ENCODE assay signal across 19 mouse cellular contexts in genomic region chr6:135092798-135093470, GRCm38 (mm10). TPM values are rescaled to one million over a fixed set of nuclear protein-coding genes. Genes with fewer than 3 reads are reported as not detected.
A peak's percentile ranks its signal among the peaks of the same experiment; 100 is the strongest.
DNase-seq lines count a peak whose midpoint lies in the region; ATAC-seq and TF ChIP-seq lines count a peak whose summit lies in the region.
"Had no signal": no experiment of that assay in that cellular context is flagged by ENCODE, and none has a peak within 500 bp of the region (broad histone marks: within the 10 kb centered on the region; RNA-seq: fewer than 3 reads in every experiment).

No protein-coding gene starts in this region.

- H3K9me3 ChIP-seq in midbrain, embryonic 14.5 days (ENCODE audit: control insufficient read depth, low read length) = no peaks in the 10 kb centered on the region
- H3K9me3 ChIP-seq in midbrain, embryonic 10.5 days (replicated peaks) = no peaks in the 10 kb centered on the region
- H3K9me3 ChIP-seq: embryonic facial prominence, embryonic 12.5 days; heart, embryonic 10.5 days; midbrain, embryonic 12.5 days; neural tube, embryonic 12.5 days had no signal

- no peak for DNase-seq in midbrain, embryonic 14.5 days
- DNase-seq in midbrain, embryonic 10.5 days (ENCODE audit: low spot score) = no peak
- DNase-seq in frontal cortex, adult 2 months (ENCODE audit: extremely low spot score in 1 of 2, low spot score in 1 of 2) = peak; percentile 58 to 77
- DNase-seq in layer of hippocampus, postnatal 36 days = peak; percentile 57 to 70
- DNase-seq in right cerebral cortex, postnatal 36 days (ENCODE audit: low spot score in 2 of 2) = peak; percentile 29 to 63
- DNase-seq in heart, postnatal 4 days = no peak
- DNase-seq in gastrocnemius, postnatal 25 days = no peak
- DNase-seq in thymus, adult 2 months = no peak
- DNase-seq: adrenal gland, adult 8-10 months; cerebellum, adult 9-10 months had no signal

- no peak for TF ChIP-seq POLR2A in thymus, adult 2 months (IDR thresholded peaks at IDR 0.05; ENCODE audit: control insufficient read depth, extremely low read depth, insufficient read depth, low read length, poor library complexity)

- no peak for TF ChIP-seq CTCF in thymus, adult 2 months (IDR thresholded peaks at IDR 0.05; ENCODE audit: borderline replicate concordance, control insufficient read depth, extremely low read depth, insufficient read depth, low read length, poor library complexity)

- H3K9ac ChIP-seq in midbrain, embryonic 14.5 days (replicated peaks; ENCODE audit: low read length) = no peak overlapping the region
- H3K9ac ChIP-seq: embryonic facial prominence, embryonic 12.5 days; midbrain, embryonic 12.5 days; neural tube, embryonic 12.5 days had no signal

- WGBS in midbrain, embryonic 14.5 days = 83% methylated on average over 12 of the region's 12 CpGs
- 94% methylated on average over 12 of the region's 12 CpGs for WGBS in midbrain, embryonic 10.5 days
- WGBS in thymus, adult 2 months = 97% methylated on average over 12 of the region's 12 CpGs

- H3K27ac ChIP-seq in midbrain, embryonic 14.5 days (replicated peaks; ENCODE audit: low read depth, low read length) = 0 out of 2 replicates have a peak overlapping the region, but pooled peaks have one; percentile 32
- H3K27ac ChIP-seq in midbrain, embryonic 10.5 days (replicated peaks) = no peak overlapping the region
- H3K27ac ChIP-seq in thymus, adult 2 months (ENCODE audit: control insufficient read depth, insufficient read depth, low read length) = no peak overlapping the region
- H3K27ac ChIP-seq: embryonic facial prominence, embryonic 12.5 days; heart, embryonic 10.5 days; midbrain, embryonic 12.5 days; neural tube, embryonic 12.5 days; stomach, postnatal 0 days had no signal

- no peak overlapping the region for H3K4me3 ChIP-seq in midbrain, embryonic 14.5 days (replicated peaks; ENCODE audit: low read depth, low read length)
- H3K4me3 ChIP-seq in midbrain, embryonic 10.5 days = no peak overlapping the region
- H3K4me3 ChIP-seq in thymus, adult 2 months (ENCODE audit: control insufficient read depth, insufficient read depth, low read length) = no peak overlapping the region
- H3K4me3 ChIP-seq: embryonic facial prominence, embryonic 12.5 days; heart, embryonic 10.5 days; midbrain, embryonic 12.5 days; neural tube, embryonic 12.5 days had no signal

- no peaks in the 10 kb centered on the region for H3K36me3 ChIP-seq in midbrain, embryonic 14.5 days (ENCODE audit: control insufficient read depth, insufficient read depth, low read length)
- no peaks in the 10 kb centered on the region for H3K36me3 ChIP-seq in midbrain, embryonic 10.5 days
- H3K36me3 ChIP-seq in thymus, adult 2 months (ENCODE audit: control insufficient read depth, insufficient read depth, low read length) = no peaks in the 10 kb centered on the region
- H3K36me3 ChIP-seq: embryonic facial prominence, embryonic 12.5 days; heart, embryonic 10.5 days; midbrain, embryonic 12.5 days; neural tube, embryonic 12.5 days had no signal

- H3K27me3 ChIP-seq in midbrain, embryonic 14.5 days (ENCODE audit: control insufficient read depth, insufficient read depth, low read length) = 0 out of 2 replicates have a peak, but pooled peaks cover 3% of the 10 kb centered on the region
- H3K27me3 ChIP-seq in midbrain, embryonic 10.5 days (ENCODE audit: low read depth, poor library complexity, severe bottlenecking) = peaks cover 21% of the 10 kb centered on the region; the same call in 1 of the 2 replicates
- no peaks in the 10 kb centered on the region for H3K27me3 ChIP-seq in thymus, adult 2 months (ENCODE audit: control insufficient read depth, insufficient read depth, low read length)
- H3K27me3 ChIP-seq: embryonic facial prominence, embryonic 12.5 days; neural tube, embryonic 12.5 days; Patski had no signal

- H3K4me1 ChIP-seq in midbrain, embryonic 14.5 days (ENCODE audit: control insufficient read depth, insufficient read depth, low read length) = 0 out of 2 replicates have a peak, but pooled peaks cover 2% of the 10 kb centered on the region
- peaks cover 11% of the 10 kb centered on the region for H3K4me1 ChIP-seq in midbrain, embryonic 10.5 days
- H3K4me1 ChIP-seq in thymus, adult 2 months (replicated peaks; ENCODE audit: control insufficient read depth, insufficient read depth, low read length) = peaks cover 3% of the 10 kb centered on the region

- no peak overlapping the region for H3K4me2 ChIP-seq in midbrain, embryonic 14.5 days (ENCODE audit: low read length)
- H3K4me2 ChIP-seq: embryonic facial prominence, embryonic 12.5 days; midbrain, embryonic 12.5 days; neural tube, embryonic 12.5 days had no signal

- ATAC-seq in midbrain, embryonic 14.5 days (ENCODE audit: low FRiP score, low TSS enrichment) = no peak
- ATAC-seq: Patski had no signal

RNA-seq across cellular contexts. Expression of gene Gprc5d, which starts 25.1 kb away (rescaled TPM):
- not detected in 2 replicates for polyA plus RNA-seq in midbrain, embryonic 14.5 days (2014; fragmentation: Nextera tagmentation; extraction: Ambion mirVana)
- polyA plus RNA-seq in midbrain, embryonic 10.5 days (2016; fragmentation: Nextera tagmentation; extraction: Ambion mirVana) = not detected in 2 replicates
- polyA plus RNA-seq in frontal cortex, adult 2 months (2012; rRNA removed) = 0.48 and 0.59 TPM in 2 replicates
- total RNA-seq in layer of hippocampus, postnatal 36 days (2021) = not detected
- total RNA-seq in heart, postnatal 4 days (2021) = under 1 TPM in 1 of 2 experiments, not detected in 1; 0.26 TPM
- not detected for total RNA-seq in gastrocnemius, postnatal 25 days (2021)
- polyA plus RNA-seq in thymus, adult 2 months (2012; rRNA removed) = 0.22 and 0.59 TPM in 2 replicates
- total RNA-seq: adrenal gland, adult 8-10 months; gastrocnemius, adult 18-20 months had no signal
- polyA plus RNA-seq: embryonic facial prominence, embryonic 12.5 days; heart, embryonic 10.5 days; kidney, embryonic 16.5 days; lung, embryonic 16.5 days; neural tube, embryonic 12.5 days; Patski had no signal

RNA-seq across cellular contexts. Expression of gene Gprc5a, which starts 27.5 kb away (rescaled TPM):
- 0.66 TPM in 1 of 2 replicates, not detected in the other for polyA plus RNA-seq in midbrain, embryonic 14.5 days (2014; fragmentation: Nextera tagmentation; extraction: Ambion mirVana)
- 3.3 and 3.5 TPM in 2 replicates for polyA plus RNA-seq in midbrain, embryonic 10.5 days (2016; fragmentation: Nextera tagmentation; extraction: Ambion mirVana)
- 0.06 and 0.08 TPM in 2 replicates for polyA plus RNA-seq in frontal cortex, adult 2 months (2012; rRNA removed)
- under 1 TPM; 0.15 to 0.40 TPM for total RNA-seq in layer of hippocampus, postnatal 36 days (2021)
- total RNA-seq in heart, postnatal 4 days (2021) = 1 to 10 TPM; 3.7 to 4.0 TPM
- total RNA-seq in gastrocnemius, postnatal 25 days (2021) = under 1 TPM; 0.38 to 0.75 TPM
- 2.2 and 3.7 TPM in 2 replicates for polyA plus RNA-seq in thymus, adult 2 months (2012; rRNA removed)

Comparison
In these comparisons a context has a peak if more than half of its experiments do, and no peak if none do; other contexts are left out.
1. DNase-seq: peak in frontal cortex, adult 2 months (2 of 2), layer of hippocampus, postnatal 36 days (2 of 2) and right cerebral cortex, postnatal 36 days (2 of 2); none in midbrain, embryonic 14.5 days (single experiment), midbrain, embryonic 10.5 days (single experiment), heart, postnatal 4 days (single experiment), gastrocnemius, postnatal 25 days (single experiment) and thymus, adult 2 months (single experiment).